Mouse (Mus musculus): ENCODE results near the gene Ccdc88a.

The Ccdc88a gene

DNA sequence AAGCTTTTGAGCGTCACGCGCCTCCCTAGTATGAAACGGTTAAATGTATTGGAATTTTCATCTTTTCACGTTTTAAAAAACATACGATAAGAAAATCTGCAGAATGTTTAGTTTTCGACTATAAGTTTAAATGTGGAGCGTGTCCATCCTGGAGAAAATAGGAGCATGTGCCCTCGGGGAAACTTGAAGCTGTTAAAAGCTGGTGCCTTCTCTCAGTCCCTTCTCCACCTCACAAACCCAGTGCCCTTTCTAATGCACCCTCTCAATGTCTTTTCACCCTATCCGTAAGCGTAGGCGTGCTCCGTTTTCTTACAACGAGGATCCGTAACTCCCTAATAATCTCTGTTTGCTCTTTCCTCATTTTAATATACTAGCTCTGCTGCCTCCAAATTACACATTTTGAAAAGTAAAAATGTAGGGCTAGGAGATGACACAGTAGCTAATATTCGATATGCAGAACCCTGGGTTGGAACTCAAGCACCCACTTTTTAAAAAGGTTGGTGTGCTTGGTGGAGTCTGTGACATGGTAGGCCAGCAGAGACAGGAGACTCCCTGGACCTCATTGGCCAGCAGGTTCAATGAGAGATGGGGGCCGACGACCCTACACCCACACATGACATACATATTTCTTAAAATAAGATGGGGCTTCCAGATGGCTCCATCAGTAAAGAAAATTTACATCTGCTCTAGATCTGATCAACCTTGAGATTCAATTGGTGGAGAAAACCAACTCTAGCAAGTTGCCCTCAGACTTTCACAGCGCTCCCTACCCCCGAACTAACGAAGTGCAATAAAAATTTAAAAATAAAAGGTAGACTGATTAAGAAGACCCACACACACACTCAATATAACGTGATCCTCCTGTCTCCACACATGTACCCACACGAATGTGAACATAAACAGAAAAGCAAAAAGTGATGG is 175.3 kb downstream of the Ccdc88a start:
- CTCF ChIA-PET: no interaction called here

DNA sequence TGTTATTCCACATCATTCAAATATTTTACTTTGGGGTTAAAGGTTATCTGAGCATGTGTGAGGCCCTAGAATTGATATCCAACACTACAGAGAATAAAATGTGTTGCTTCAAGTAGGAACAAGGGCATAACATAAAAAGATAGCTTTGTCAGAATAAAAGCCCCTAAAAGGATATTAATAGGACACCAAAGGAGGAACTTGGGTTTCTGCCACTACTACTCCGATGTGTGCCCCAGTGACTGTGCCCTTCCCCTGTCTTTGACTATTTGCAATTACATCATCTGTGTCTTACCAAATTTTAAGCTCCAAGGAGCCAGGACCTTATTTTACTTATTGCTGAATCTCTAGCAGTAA is 175.9 kb downstream of the Ccdc88a start:
- CTCF ChIA-PET: no interaction called here

Measured in spleen, embryonic (tissue).